Mouse (Mus musculus) liver, embryonic 13.5 days (tissue): Measurements from ENCODE around the gene Atoh1. TPM values are rescaled to one million over a fixed set of nuclear protein-coding genes. Genes with fewer than 3 reads are reported as not detected.

Experiments used
- ATAC-seq: fragments of 200-750 bp; cut with Nextera tagmentation; 2 replicates; pipeline ENCODE4 v1.8.0; 2017; ENCODE audit warnings: low read depth, mild to moderate bottlenecking, moderate number of reproducible peaks, moderate library complexity
- DNase-seq: peaks from one replicate; pipeline ENCODE4 v3.0.0; 2022
- H3K27ac ChIP-seq: fragments of 300-500 bp; sonication (generic); 2 replicates; pipeline ENCODE4 v1.5.1; 2015; ENCODE audit warnings: moderate library complexity, mild to moderate bottlenecking, inconsistent platforms
- H3K27me3 ChIP-seq: fragments of 300-500 bp; sonication (generic); 2 replicates; pipeline ENCODE4 v1.6.1; 2015; ENCODE audit warnings: mild to moderate bottlenecking, inconsistent platforms
- H3K36me3 ChIP-seq: fragments of 300-500 bp; sonication (generic); 2 replicates; pipeline ENCODE4 v1.6.1; 2015; ENCODE audit warnings: mild to moderate bottlenecking, inconsistent platforms
- H3K4me1 ChIP-seq: fragments of 300-500 bp; sonication (generic); replicated peaks from 2 replicates; pipeline ENCODE4 v1.6.1; 2015; ENCODE audit warnings: inconsistent platforms
- H3K4me2 ChIP-seq: fragments of 300-500 bp; sonication (generic); 2 replicates; pipeline ENCODE4 v1.6.1; 2015; ENCODE audit warnings: inconsistent platforms, mild to moderate bottlenecking, moderate library complexity
- H3K4me3 ChIP-seq: fragments of 300-500 bp; sonication (generic); replicated peaks from 2 replicates; pipeline ENCODE4 v1.5.1; 2015; ENCODE audit warnings: mild to moderate bottlenecking, inconsistent platforms
- H3K9ac ChIP-seq: fragments of 300-500 bp; sonication (generic); 2 replicates; pipeline ENCODE4 v1.6.1; 2015; ENCODE audit warnings: mild to moderate bottlenecking, inconsistent platforms
- H3K9me3 ChIP-seq: fragments of 300-500 bp; sonication (generic); replicated peaks from 2 replicates; pipeline ENCODE4 v1.6.1; 2016; ENCODE audit warnings: inconsistent platforms
- WGBS: fragments of 180-500 bp; shearing (Covaris S2); methylation state at CpG from one replicate; pipeline ENCODE4 v1.1.7; 2015; ENCODE audit not compliant: insufficient replicate concordance; 5-methylcytosine and 5-hydroxymethylcytosine counted together
- polyA plus RNA-seq: library from polyadenylated mRNA; unstranded; fragments of >200 nt; fragmentation: Nextera tagmentation; extraction: Ambion mirVana; gene quantifications from 2 replicates; pipeline ENCODE4 v1.2.1, GENCODE M21; 2015

The Atoh1 gene
- polyA plus RNA-seq, 1 experiment from 2014 or later = not detected

GRCm38 (mm10) chr6:64731126-64731525, 2.2 kb downstream of the Atoh1 start:
- Histone ChIP-seq H3K27me3 (peaks cover 88% of the 10 kb centered on the region), H3K27ac (no peak overlapping the region), H3K4me1 (peaks cover 4% of the 10 kb centered on the region; the same call in 1 of the 2 replicates), H3K4me2 (no peak overlapping the region), H3K9ac (no peak overlapping the region), H3K36me3 (no peaks in the 10 kb centered on the region), H3K4me3 (no peak overlapping the region), H3K9me3 (no peaks in the 10 kb centered on the region)
- 7% methylated on average over 7 of the region's 7 CpGs for WGBS
- DNase-seq (no peak), ATAC-seq (no peak)

- no peak overlapping the region for H3K4me2 ChIP-seq
- WGBS = 6% methylated on average over 8 of the region's 8 CpGs
- no peak for DNase-seq
Measured at GRCm38 (mm10) chr6:64731621-64732320, 2.8 kb downstream of the Atoh1 start.

GRCm38 (mm10) chr6:64733311-64733710, 4.4 kb downstream of the Atoh1 start:
- WGBS = 9% methylated on average over 4 of the region's 4 CpGs
- H3K4me1 ChIP-seq = peaks cover 4% of the 10 kb centered on the region; the same call in 1 of the 2 replicates
- H3K27me3 ChIP-seq = peaks cover 75% of the 10 kb centered on the region
- no peak overlapping the region for H3K27ac ChIP-seq
- no peaks in the 10 kb centered on the region for H3K36me3 ChIP-seq
- H3K4me2 ChIP-seq = no peak overlapping the region
- DNase-seq (no peak), ATAC-seq (no peak)
- no peaks in the 10 kb centered on the region for H3K9me3 ChIP-seq
- H3K4me3 ChIP-seq = no peak overlapping the region
- H3K9ac ChIP-seq = no peak overlapping the region

More at GRCm38 (mm10) chr6:64731621-64732320, 2.8 kb downstream of the Atoh1 start:
- H3K27ac ChIP-seq = no peak overlapping the region
- no peak for ATAC-seq
- no peak overlapping the region for H3K9ac ChIP-seq
- no peak overlapping the region for H3K4me3 ChIP-seq
- no peaks in the 10 kb centered on the region for H3K36me3 ChIP-seq
- peaks cover 4% of the 10 kb centered on the region; the same call in 1 of the 2 replicates for H3K4me1 ChIP-seq
- H3K27me3 ChIP-seq = peaks cover 90% of the 10 kb centered on the region
- no peaks in the 10 kb centered on the region for H3K9me3 ChIP-seq

- no peaks in the 10 kb centered on the region for H3K36me3 ChIP-seq
- no peaks in the 10 kb centered on the region for H3K9me3 ChIP-seq
- H3K27ac ChIP-seq = no peak overlapping the region
- H3K4me1 ChIP-seq = peaks cover under 1% of the 10 kb centered on the region; the same call in 1 of the 2 replicates
- peaks cover 62% of the 10 kb centered on the region for H3K27me3 ChIP-seq
- ATAC-seq (no peak), DNase-seq (no peak)
- 3% methylated on average over 49 of the region's 54 CpGs for WGBS
- peak overlapping the region; percentile 33; the same call in 1 of the 2 replicates for H3K4me2 ChIP-seq
- no peak overlapping the region; the same call in 1 of the 2 replicates for H3K4me3 ChIP-seq
- H3K9ac ChIP-seq = no peak overlapping the region
Measured at GRCm38 (mm10) chr6:64734441-64735320, 5.8 kb downstream of the Atoh1 start.

- 47% methylated on average over 4 of the region's 4 CpGs for WGBS
- no peaks in the 10 kb centered on the region for H3K9me3 ChIP-seq
- no peak overlapping the region for H3K9ac ChIP-seq
- no peak overlapping the region for H3K4me3 ChIP-seq
- H3K4me1 ChIP-seq = no peaks in the 10 kb centered on the region
- H3K4me2 ChIP-seq = no peak overlapping the region
- H3K36me3 ChIP-seq = no peaks in the 10 kb centered on the region
- no peak for ATAC-seq
- H3K27ac ChIP-seq = no peak overlapping the region
- DNase-seq = no peak
- peaks cover 47% of the 10 kb centered on the region for H3K27me3 ChIP-seq
Measured at GRCm38 (mm10) chr6:64736317-64736716, 7.4 kb downstream of the Atoh1 start.

GRCm38 (mm10) chr6:64742915-64743489, 14.1 kb downstream of the Atoh1 start:
- Histone ChIP-seq H3K4me3 (no peak overlapping the region), H3K27ac (no peak overlapping the region), H3K27me3 (no peaks in the 10 kb centered on the region), H3K36me3 (no peaks in the 10 kb centered on the region), H3K4me2 (no peak overlapping the region), H3K9ac (no peak overlapping the region), H3K9me3 (no peaks in the 10 kb centered on the region), H3K4me1 (no peaks in the 10 kb centered on the region)
- WGBS = 46% methylated on average over 2 of the region's 2 CpGs
- ATAC-seq (no peak), DNase-seq (no peak)

- H3K27ac ChIP-seq = no peak overlapping the region
- H3K4me3 ChIP-seq = no peak overlapping the region
- WGBS = 51% methylated on average over 2 of the region's 2 CpGs
- H3K36me3 ChIP-seq = no peaks in the 10 kb centered on the region
- no peak overlapping the region for H3K4me2 ChIP-seq
- no peak overlapping the region for H3K9ac ChIP-seq
- no peaks in the 10 kb centered on the region for H3K9me3 ChIP-seq
- H3K27me3 ChIP-seq = no peaks in the 10 kb centered on the region
- no peaks in the 10 kb centered on the region for H3K4me1 ChIP-seq
- ATAC-seq (no peak), DNase-seq (no peak)
Measured at GRCm38 (mm10) chr6:64754515-64754914, 25.6 kb downstream of the Atoh1 start.

GRCm38 (mm10) chr6:64763901-64764300, 35.0 kb downstream of the Atoh1 start:
- ATAC-seq = no peak

GRCm38 (mm10) chr6:64773430-64773829, 44.5 kb downstream of the Atoh1 start:
- no peaks in the 10 kb centered on the region for H3K36me3 ChIP-seq
- ATAC-seq (no peak), DNase-seq (no peak)
- no peaks in the 10 kb centered on the region for H3K4me1 ChIP-seq
- H3K4me3 ChIP-seq = no peak overlapping the region
- no peaks in the 10 kb centered on the region for H3K27me3 ChIP-seq
- no peak overlapping the region for H3K4me2 ChIP-seq
- no peak overlapping the region for H3K9ac ChIP-seq
- no peak overlapping the region for H3K27ac ChIP-seq
- WGBS = 23% methylated on average over 7 of the region's 7 CpGs
- no peaks in the 10 kb centered on the region for H3K9me3 ChIP-seq

More at GRCm38 (mm10) chr6:64763901-64764300, 35.0 kb downstream of the Atoh1 start:
- DNase-seq = no peak
- no peak overlapping the region for H3K4me3 ChIP-seq
- no peak overlapping the region for H3K4me2 ChIP-seq
- no peaks in the 10 kb centered on the region for H3K36me3 ChIP-seq
- H3K9ac ChIP-seq = no peak overlapping the region
- H3K27ac ChIP-seq = no peak overlapping the region
- H3K27me3 ChIP-seq = no peaks in the 10 kb centered on the region
- H3K9me3 ChIP-seq = no peaks in the 10 kb centered on the region
- 61% methylated on average over 8 of the region's 8 CpGs for WGBS
- H3K4me1 ChIP-seq = no peaks in the 10 kb centered on the region
